Mouse (Mus musculus) neural tube, embryonic 11.5 days (tissue): ENCODE measurements around the gene Elf1. TPM values are rescaled to one million over a fixed set of nuclear protein-coding genes. Genes with fewer than 3 reads are reported as not detected.

ENCODE experiments used
- ATAC-seq: fragments of 200-750 bp; cut with Nextera tagmentation; 2 replicates; pipeline ENCODE4 v1.8.0; 2017; ENCODE audit warnings: moderate number of reproducible peaks, mild to moderate bottlenecking, moderate TSS enrichment, moderate library complexity; ENCODE audit not compliant: insufficient read depth, low FRiP score, low TSS enrichment
- DNase-seq: peaks from one replicate; pipeline ENCODE4 v3.0.0-alpha.2; 2015; ENCODE audit warnings: low spot score
- H3K27ac ChIP-seq: fragments of 300-500 bp; sonication (generic); 2 replicates; pipeline ENCODE4 v1.5.1; 2014; ENCODE audit warnings: low read depth, mild to moderate bottlenecking, low read length
- H3K27me3 ChIP-seq: fragments of 300-500 bp; sonication (generic); 2 replicates; pipeline ENCODE4 v1.6.1; 2014; ENCODE audit warnings: mild to moderate bottlenecking, low read length, mixed read lengths; ENCODE audit not compliant: control insufficient read depth, insufficient read depth
- H3K36me3 ChIP-seq: fragments of 300-500 bp; sonication (generic); 2 replicates; pipeline ENCODE4 v1.6.1; 2014; ENCODE audit warnings: mild to moderate bottlenecking, low read length, moderate library complexity, mixed read lengths; ENCODE audit not compliant: control insufficient read depth, insufficient read depth
- H3K4me1 ChIP-seq: fragments of 300-500 bp; sonication (generic); 2 replicates; pipeline ENCODE4 v1.6.1; 2014; ENCODE audit warnings: low read length, mixed read lengths; ENCODE audit not compliant: control insufficient read depth, insufficient read depth
- H3K4me2 ChIP-seq: fragments of 300-500 bp; sonication (generic); 2 replicates; pipeline ENCODE4 v1.6.1; 2014; ENCODE audit warnings: low read depth, mild to moderate bottlenecking, moderate library complexity
- H3K4me3 ChIP-seq: fragments of 300-500 bp; sonication (generic); 2 replicates; pipeline ENCODE4 v1.5.1; 2014; ENCODE audit warnings: low read depth, low read length
- H3K9ac ChIP-seq: fragments of 300-500 bp; sonication (generic); 2 replicates; pipeline ENCODE4 v1.6.1; 2014; ENCODE audit warnings: mild to moderate bottlenecking, low read length
- H3K9me3 ChIP-seq: fragments of 300-500 bp; sonication (generic); 2 replicates; pipeline ENCODE4 v1.6.1; 2016; ENCODE audit warnings: low read length; ENCODE audit not compliant: control insufficient read depth
- WGBS: fragments of 180-500 bp; shearing (Covaris S2); extraction: QIAGEN DNeasy Blood & Tissue Kit; methylation state at CpG from one replicate; pipeline ENCODE4 v1.1.7; 2014; 5-methylcytosine and 5-hydroxymethylcytosine counted together
- polyA plus RNA-seq: library from polyadenylated mRNA; unstranded; fragments of >200 nt; fragmentation: Nextera tagmentation; extraction: Ambion mirVana; gene quantifications from 2 replicates; pipeline ENCODE4 v1.2.1, GENCODE M21; 2014

Elf1 gene
- polyA plus RNA-seq, 1 experiment from 2014 or later: 8.2 TPM

DNA sequence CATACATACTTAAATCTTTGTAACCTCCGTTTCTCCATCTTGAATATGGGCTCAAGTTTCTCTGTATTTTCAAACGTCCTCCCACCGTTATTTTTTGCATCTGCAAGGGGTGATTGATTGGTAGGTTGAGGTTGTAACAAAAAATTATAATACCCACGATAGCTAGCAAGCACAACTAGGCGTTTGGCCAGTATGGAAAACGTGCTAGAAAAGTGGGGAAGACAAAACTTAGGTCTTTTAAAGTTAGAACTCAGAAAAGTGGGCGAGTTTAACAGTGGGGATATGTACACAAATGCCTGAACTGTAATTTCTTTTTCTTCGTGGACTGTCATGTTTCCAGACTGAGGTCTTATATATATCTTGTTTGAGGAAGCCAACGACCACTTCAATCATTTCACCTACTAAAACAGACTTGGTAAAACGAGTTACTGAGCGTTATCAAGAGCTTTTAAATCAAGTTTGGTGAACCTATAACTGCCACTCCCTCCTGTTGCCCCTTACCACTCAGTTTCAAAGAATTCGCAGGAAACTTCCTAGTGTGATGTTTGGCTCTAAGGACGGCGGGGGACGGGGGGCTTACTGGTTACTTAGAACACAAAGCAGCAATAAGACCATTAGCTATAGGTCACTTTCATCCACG lies 105.6 kb downstream of the Elf1 start:
- no peaks in the 10 kb centered on the region for H3K36me3 ChIP-seq
- peak overlapping the region; percentile 64 for H3K9ac ChIP-seq
- H3K9me3 ChIP-seq: no peaks in the 10 kb centered on the region
- H3K4me1 ChIP-seq: peaks cover 9% of the 10 kb centered on the region
- DNase-seq (no peak), ATAC-seq (no peak; the same call in 1 of the 2 replicates)
- H3K27ac ChIP-seq: peak overlapping the region; percentile 81
- H3K27me3 ChIP-seq: no peaks in the 10 kb centered on the region
- peak overlapping the region; percentile 73 for H3K4me2 ChIP-seq
- peak overlapping the region; percentile 56 for H3K4me3 ChIP-seq
- 36% methylated on average over 16 of the region's 16 CpGs for WGBS

DNA sequence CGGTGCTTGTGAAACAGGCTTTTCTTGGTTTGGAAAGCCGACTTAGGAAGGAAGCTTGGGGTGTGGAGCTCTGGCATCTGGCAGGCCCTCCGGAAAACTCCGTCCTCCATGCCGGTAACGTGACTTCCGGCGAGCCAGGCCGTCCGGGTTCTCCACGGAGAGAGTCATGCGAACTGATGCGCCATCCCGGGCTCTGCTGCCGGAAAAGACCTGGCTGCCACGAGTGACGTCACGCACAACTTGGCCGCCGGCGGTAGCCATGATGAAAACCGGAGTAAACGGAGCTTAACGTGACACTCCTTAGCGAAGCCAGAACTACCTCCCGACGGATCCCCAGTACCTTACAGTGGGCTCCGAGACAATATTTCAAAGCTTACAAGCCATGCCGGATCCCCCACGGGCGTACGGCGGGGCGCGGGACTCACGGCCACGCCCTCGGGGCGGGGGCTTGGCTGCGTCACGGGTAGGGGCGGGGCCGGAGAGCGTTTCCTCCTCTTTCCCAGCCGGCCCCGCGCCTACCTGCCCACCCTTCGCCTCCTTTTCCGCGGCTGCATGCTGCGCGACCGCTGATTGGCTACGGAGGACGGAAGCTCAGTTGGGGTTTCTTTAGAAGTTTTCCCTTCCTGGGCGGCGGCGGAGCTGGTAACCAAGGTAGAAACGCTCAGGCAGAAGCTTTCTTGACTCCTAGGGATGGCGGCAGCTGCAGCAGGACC lies 106.3 kb downstream of the Elf1 start, which contains the start of gene Sugt1:
Gene Sugt1, plus strand, starts transcription at position 553 of the 713 bp plus-strand sequence.
- H3K27me3 ChIP-seq: no peaks in the 10 kb centered on the region

DNA sequence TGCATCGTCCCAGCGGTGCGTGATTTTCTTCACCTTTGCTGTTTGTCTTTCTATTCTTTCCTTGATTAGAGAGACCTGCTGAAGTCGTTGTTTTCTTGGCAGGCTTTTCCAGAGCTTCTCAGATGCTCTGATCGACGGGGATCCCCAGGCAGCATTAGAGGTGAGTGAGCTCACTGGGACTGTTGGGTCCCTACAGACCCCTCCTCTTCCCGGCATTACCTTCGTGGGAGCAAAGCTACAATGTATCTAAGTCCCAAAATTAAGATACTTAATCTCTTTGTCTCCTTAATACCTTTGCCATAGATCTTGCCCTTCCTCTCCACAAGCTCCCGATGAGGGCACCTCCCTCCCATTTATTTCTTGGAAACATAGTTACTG lies 106.8 kb downstream of the Elf1 start:
- H3K4me2 ChIP-seq: peak overlapping the region; percentile 73
- no peaks in the 10 kb centered on the region for H3K27me3 ChIP-seq
- peak overlapping the region; percentile 56 for H3K4me3 ChIP-seq
- no peaks in the 10 kb centered on the region for H3K36me3 ChIP-seq
- H3K9me3 ChIP-seq: no peaks in the 10 kb centered on the region
- under 1% methylated on average over 9 of the region's 9 CpGs for WGBS
- H3K9ac ChIP-seq: peak overlapping the region; percentile 64
- H3K27ac ChIP-seq: peak overlapping the region; percentile 81; the same call in 1 of the 2 replicates
- ATAC-seq (peak; percentile 31), DNase-seq (no peak)
- H3K4me1 ChIP-seq: peaks cover 9% of the 10 kb centered on the region

More for the DNA sequence above, 106.3 kb downstream of the Elf1 start, which contains the start of gene Sugt1:
- peak; percentile 96 for DNase-seq
- Histone ChIP-seq H3K9ac (peak within 1 kb of the TSS; percentile 64), H3K27ac (peak within 1 kb of the TSS; percentile 81), H3K9me3 (no peaks in the 10 kb centered on the region), H3K36me3 (no peaks in the 10 kb centered on the region), H3K4me2 (peak within 1 kb of the TSS; percentile 73), H3K4me3 (peak within 1 kb of the TSS; percentile 56), H3K4me1 (peaks cover 9% of the 10 kb centered on the region)
- under 1% methylated on average over 57 of the region's 60 CpGs for WGBS
- peak; percentile 99 for ATAC-seq

DNA sequence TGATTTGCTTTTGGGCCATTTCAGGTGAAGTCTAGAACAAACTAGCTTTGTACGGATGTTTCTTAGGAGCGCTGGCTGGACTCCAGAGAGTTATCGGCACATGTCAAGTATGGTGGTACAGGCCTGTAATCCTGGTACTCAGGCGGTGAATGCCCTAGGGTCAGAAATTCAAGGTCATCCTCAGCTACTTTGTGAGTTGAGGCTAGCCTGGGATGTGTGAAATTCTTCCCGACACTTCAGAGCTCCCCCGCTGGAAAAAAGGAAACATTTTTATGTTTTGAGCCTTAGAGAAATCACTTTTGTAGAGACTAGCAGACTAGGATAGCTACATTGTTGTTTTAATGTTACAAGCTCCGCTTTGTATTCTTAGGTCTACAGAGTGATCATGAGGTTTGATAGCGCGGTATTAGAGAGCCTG lies 107.5 kb downstream of the Elf1 start:
- WGBS: 92% methylated on average over 9 of the region's 9 CpGs
- peak overlapping the region; percentile 73 for H3K4me2 ChIP-seq
- DNase-seq (no peak), ATAC-seq (no peak)
- no peaks in the 10 kb centered on the region for H3K36me3 ChIP-seq
- H3K9ac ChIP-seq: no peak overlapping the region; the same call in 1 of the 2 replicates
- H3K4me1 ChIP-seq: peaks cover 9% of the 10 kb centered on the region
- H3K27me3 ChIP-seq: no peaks in the 10 kb centered on the region
- H3K9me3 ChIP-seq: no peaks in the 10 kb centered on the region
- no peak overlapping the region for H3K27ac ChIP-seq
- peak overlapping the region; percentile 56 for H3K4me3 ChIP-seq

DNA sequence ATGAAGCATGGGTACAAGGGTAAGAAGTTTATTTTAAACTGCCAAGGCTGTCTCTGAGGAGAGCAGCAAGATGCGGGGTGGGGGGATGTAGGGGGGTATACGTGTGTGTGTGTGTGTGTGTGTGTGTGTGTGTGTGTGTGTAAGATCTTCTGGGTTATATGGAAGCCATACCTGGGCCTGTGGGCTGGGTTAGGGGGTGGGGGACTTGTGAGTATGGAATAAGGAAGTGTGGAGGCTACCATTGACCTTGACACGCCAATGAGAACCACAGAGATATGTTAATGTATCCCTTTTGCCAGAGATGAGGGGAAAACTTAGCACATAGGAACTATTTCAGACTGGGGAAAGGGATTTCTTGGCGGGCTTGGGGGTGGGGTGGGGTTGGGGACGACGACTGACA lies 108.4 kb downstream of the Elf1 start:
- Histone ChIP-seq H3K4me2 (no peak overlapping the region), H3K9me3 (no peaks in the 10 kb centered on the region), H3K4me3 (no peak overlapping the region), H3K36me3 (no peaks in the 10 kb centered on the region), H3K27ac (no peak overlapping the region), H3K27me3 (no peaks in the 10 kb centered on the region), H3K4me1 (peaks cover 9% of the 10 kb centered on the region), H3K9ac (no peak overlapping the region)
- DNase-seq: no peak
- 86% methylated on average over 6 of the region's 6 CpGs for WGBS
- ATAC-seq: no peak

DNA sequence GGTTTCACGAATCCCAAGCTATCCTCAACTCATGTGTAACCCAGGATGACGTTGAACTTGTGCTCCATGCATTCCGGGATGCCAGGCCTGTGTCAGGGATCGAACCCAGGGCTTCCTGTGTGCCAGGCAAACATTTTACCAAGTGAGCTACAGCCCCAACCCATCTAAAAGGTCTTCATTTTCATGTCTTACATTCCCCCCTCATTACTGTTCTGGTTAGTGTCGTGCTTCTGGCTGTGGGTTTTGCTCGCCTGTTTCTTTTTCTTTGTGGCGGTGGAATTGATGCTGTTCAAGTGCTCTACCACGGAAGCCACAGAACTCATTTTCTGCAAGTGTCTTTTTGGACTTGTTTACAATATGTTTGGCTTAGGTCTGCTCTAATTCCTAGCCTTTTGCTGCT lies 109.9 kb downstream of the Elf1 start:
- H3K4me1 ChIP-seq: peaks cover 9% of the 10 kb centered on the region
- H3K9ac ChIP-seq: no peak overlapping the region
- WGBS: 96% methylated on average over 8 of the region's 8 CpGs
- no peak overlapping the region for H3K4me3 ChIP-seq
- H3K27me3 ChIP-seq: no peaks in the 10 kb centered on the region
- no peak overlapping the region for H3K27ac ChIP-seq
- no peak overlapping the region for H3K4me2 ChIP-seq
- ATAC-seq (no peak), DNase-seq (no peak)
- H3K9me3 ChIP-seq: no peaks in the 10 kb centered on the region
- H3K36me3 ChIP-seq: no peaks in the 10 kb centered on the region

DNA sequence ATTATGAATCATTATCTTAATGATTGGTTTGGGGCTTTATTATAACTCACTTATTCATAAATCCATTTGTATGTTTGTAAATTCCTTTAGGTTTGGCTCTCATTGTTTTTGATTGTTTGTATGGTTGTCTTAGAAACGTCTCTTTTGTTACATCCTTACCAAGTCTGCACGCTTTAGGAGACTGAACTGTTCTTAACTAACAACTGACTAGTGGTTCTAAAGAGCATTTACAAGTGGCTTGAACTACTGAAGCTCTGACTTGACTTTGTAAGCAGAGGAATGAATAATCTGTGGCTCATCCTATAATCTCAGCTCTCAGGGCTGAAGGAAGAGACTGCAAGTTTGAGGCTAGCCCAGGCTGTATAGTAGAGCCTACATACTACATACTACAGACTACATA lies 110.6 kb downstream of the Elf1 start:
- no peak overlapping the region for H3K4me3 ChIP-seq
- 89% methylated on average over 2 of the region's 2 CpGs for WGBS
- no peak overlapping the region for H3K27ac ChIP-seq
- no peaks in the 10 kb centered on the region for H3K27me3 ChIP-seq
- H3K4me2 ChIP-seq: no peak overlapping the region
- DNase-seq (no peak), ATAC-seq (no peak)
- no peak overlapping the region for H3K9ac ChIP-seq
- no peaks in the 10 kb centered on the region for H3K9me3 ChIP-seq
- peaks cover 9% of the 10 kb centered on the region for H3K4me1 ChIP-seq
- peaks cover 3% of the 10 kb centered on the region; the same call in 1 of the 2 replicates for H3K36me3 ChIP-seq

DNA sequence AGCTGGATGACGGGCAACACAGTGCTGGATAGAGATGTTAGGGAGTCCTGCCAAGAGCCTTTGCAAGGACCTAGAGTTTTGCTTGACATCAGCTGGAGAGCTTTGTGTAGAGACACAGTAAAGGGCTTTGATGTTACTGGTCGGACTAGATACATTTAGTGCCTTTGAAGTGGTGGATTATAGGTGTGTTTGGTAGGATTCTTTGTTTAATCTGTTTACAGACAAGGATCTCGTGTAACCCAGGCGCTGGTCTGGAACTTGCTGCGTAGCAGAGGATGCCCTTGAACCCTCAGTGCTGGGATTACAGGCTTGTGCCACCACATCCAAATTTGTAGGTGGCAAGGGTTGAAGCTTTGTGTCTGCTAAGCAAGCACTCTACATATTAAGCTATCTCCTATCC lies 113.1 kb downstream of the Elf1 start:
- WGBS: 90% methylated on average over 5 of the region's 5 CpGs
- Histone ChIP-seq H3K9me3 (no peaks in the 10 kb centered on the region), H3K4me1 (no peaks in the 10 kb centered on the region), H3K9ac (no peak overlapping the region), H3K27ac (no peak overlapping the region), H3K4me3 (no peak overlapping the region), H3K27me3 (no peaks in the 10 kb centered on the region), H3K36me3 (peaks cover 5% of the 10 kb centered on the region; the same call in 1 of the 2 replicates), H3K4me2 (no peak overlapping the region)
- ATAC-seq (no peak), DNase-seq (no peak)

DNA sequence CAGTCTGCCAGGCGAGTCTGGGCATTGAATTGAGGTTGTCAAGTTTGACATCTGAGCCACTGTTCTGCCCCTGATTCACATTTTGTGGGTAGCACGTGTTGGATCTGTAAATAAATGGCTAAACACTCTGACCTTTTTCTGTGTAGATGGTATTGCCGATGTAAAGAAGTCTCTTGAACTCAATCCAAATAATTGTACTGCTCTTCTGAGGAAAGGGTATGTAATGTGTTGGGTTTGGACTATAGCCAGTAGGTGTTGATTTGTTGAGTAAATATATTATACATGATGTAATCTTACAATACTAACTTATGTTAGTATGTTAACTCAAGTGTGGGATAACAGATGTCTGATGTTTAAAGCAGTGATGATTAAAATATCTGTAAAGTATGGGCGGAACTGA lies 115.6 kb downstream of the Elf1 start:
- H3K4me1 ChIP-seq: no peaks in the 10 kb centered on the region
- H3K9me3 ChIP-seq: no peaks in the 10 kb centered on the region
- H3K4me3 ChIP-seq: no peak overlapping the region
- WGBS: 86% methylated on average over 4 of the region's 4 CpGs
- ATAC-seq: no peak
- H3K9ac ChIP-seq: no peak overlapping the region
- H3K27ac ChIP-seq: no peak overlapping the region
- peaks cover 8% of the 10 kb centered on the region for H3K36me3 ChIP-seq
- H3K4me2 ChIP-seq: no peak overlapping the region
- H3K27me3 ChIP-seq: no peaks in the 10 kb centered on the region
- DNase-seq: no peak
